In the genomic region with DNA sequence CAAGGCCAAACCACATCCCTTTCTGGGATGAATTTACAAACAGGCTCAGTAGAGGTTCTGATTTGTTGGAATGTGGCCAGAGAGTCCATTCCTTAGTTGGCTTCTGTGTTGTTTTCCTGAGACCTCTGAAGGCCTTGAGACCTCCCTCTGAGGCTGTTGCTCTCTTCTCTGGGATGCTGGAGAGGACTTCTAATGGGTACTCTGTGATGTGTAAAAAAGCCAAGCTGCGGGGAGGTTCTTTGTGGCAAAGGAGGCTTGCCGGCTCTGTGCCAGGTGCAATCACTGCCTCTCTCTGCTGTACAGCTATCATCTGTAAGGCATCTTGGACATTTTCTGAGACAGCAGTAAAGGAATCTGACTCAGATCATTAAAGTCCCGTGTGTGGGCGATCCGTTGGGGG, we compare ENCODE assay signal across 20 mouse cellular contexts.
DNase-seq lines count a peak whose midpoint lies in the region; ATAC-seq and TF ChIP-seq lines count a peak whose summit lies in the region.
"Had no signal": no experiment of that assay in that cellular context is flagged by ENCODE, and none has a peak within 500 bp of the region (broad histone marks: within the 10 kb centered on the region; RNA-seq: fewer than 3 reads in every experiment).

No protein-coding gene starts in this region.

- H3K9ac ChIP-seq in kidney, postnatal 0 days (ENCODE audit: low read depth, low read length): no peak overlapping the region
- no peak overlapping the region for H3K9ac ChIP-seq in limb, embryonic 15.5 days
- H3K9ac ChIP-seq: embryonic facial prominence, embryonic 12.5 days; forebrain, embryonic 12.5 days; hindbrain, embryonic 12.5 days; limb, embryonic 12.5 days; liver, embryonic 15.5 days had no signal

- 38% methylated on average over 5 of the region's 5 CpGs for WGBS in kidney, postnatal 0 days
- WGBS in lung, adult 2 months: 48% methylated on average over 5 of the region's 5 CpGs
- WGBS in limb, embryonic 15.5 days: 37% methylated on average over 5 of the region's 5 CpGs

- TF ChIP-seq CTCF in kidney, postnatal 0 days (IDR thresholded peaks at IDR 0.05; ENCODE audit: low read depth): no peak
- no peak for TF ChIP-seq CTCF in lung, adult 2 months (IDR thresholded peaks at IDR 0.05; ENCODE audit: insufficient read depth, low read length)

- no peaks in the 10 kb centered on the region for H3K4me1 ChIP-seq in kidney, postnatal 0 days (replicated peaks; ENCODE audit: insufficient read depth, low read length)
- no peaks in the 10 kb centered on the region for H3K4me1 ChIP-seq in lung, adult 2 months (ENCODE audit: control insufficient read depth, insufficient read depth, low read length)
- H3K4me1 ChIP-seq in limb, embryonic 15.5 days: peaks cover 6% of the 10 kb centered on the region; the same call in 1 of the 2 replicates
- H3K4me1 ChIP-seq: embryonic facial prominence, embryonic 12.5 days; forebrain, embryonic 12.5 days; hindbrain, embryonic 12.5 days; limb, embryonic 12.5 days; liver, embryonic 15.5 days had no signal

- no peak for TF ChIP-seq POLR2A in lung, adult 2 months (IDR thresholded peaks at IDR 0.05; ENCODE audit: borderline replicate concordance, extremely low read depth, low read depth, low read length)

- no peak overlapping the region for H3K4me3 ChIP-seq in kidney, postnatal 0 days (replicated peaks; ENCODE audit: low read depth, low read length)
- no peak overlapping the region for H3K4me3 ChIP-seq in lung, adult 2 months (replicated peaks; ENCODE audit: extremely low read depth, low read depth, low read length)
- H3K4me3 ChIP-seq in limb, embryonic 15.5 days: no peak overlapping the region
- H3K4me3 ChIP-seq: embryonic facial prominence, embryonic 12.5 days; forebrain, embryonic 12.5 days; hindbrain, embryonic 12.5 days; left cerebral cortex, adult 2 months; limb, embryonic 12.5 days; liver, embryonic 15.5 days had no signal

- H3K27me3 ChIP-seq in kidney, postnatal 0 days (ENCODE audit: insufficient read depth, low read length): no peaks in the 10 kb centered on the region
- H3K27me3 ChIP-seq in limb, embryonic 15.5 days: no peaks in the 10 kb centered on the region
- H3K27me3 ChIP-seq: embryonic facial prominence, embryonic 12.5 days; forebrain, embryonic 12.5 days; hindbrain, embryonic 12.5 days; liver, embryonic 15.5 days had no signal

- peak; percentile 17 for DNase-seq in kidney, postnatal 0 days (ENCODE audit: low spot score)
- DNase-seq in kidney, postnatal 25 days: no peak
- peak; percentile 22 to 54 for DNase-seq in lung, postnatal 4 days
- DNase-seq in lung, adult 2 months: no peak
- peak; percentile 92 for DNase-seq in NIH3T3 (ENCODE audit: low read depth)
- DNase-seq: adrenal gland, adult 8-10 months; cerebellum, adult 11 months; gastrocnemius, postnatal 14 days; midbrain, embryonic 14.5 days; right cerebral cortex, postnatal 4 days; thymus, postnatal 14 days had no signal

- no peak overlapping the region for H3K4me2 ChIP-seq in kidney, postnatal 0 days (ENCODE audit: low read length)
- no peak overlapping the region for H3K4me2 ChIP-seq in limb, embryonic 15.5 days
- H3K4me2 ChIP-seq: embryonic facial prominence, embryonic 12.5 days; forebrain, embryonic 12.5 days; hindbrain, embryonic 12.5 days; limb, embryonic 12.5 days; liver, embryonic 15.5 days had no signal

- no peaks in the 10 kb centered on the region for H3K36me3 ChIP-seq in kidney, postnatal 0 days (ENCODE audit: insufficient read depth, low read length)
- H3K36me3 ChIP-seq in limb, embryonic 15.5 days: no peaks in the 10 kb centered on the region
- H3K36me3 ChIP-seq: embryonic facial prominence, embryonic 12.5 days; forebrain, embryonic 12.5 days; G1E; hindbrain, embryonic 12.5 days; limb, embryonic 12.5 days; liver, embryonic 15.5 days had no signal

- ATAC-seq in kidney, postnatal 0 days (replicated peaks; ENCODE audit: low FRiP score, low read depth): no peak
- peak; percentile 30; the same call in 1 of the 2 replicates for ATAC-seq in limb, embryonic 15.5 days (ENCODE audit: insufficient number of reproducible peaks, low FRiP score, low TSS enrichment, low read depth)
- no peak for ATAC-seq in erythroblast, adult 5-6 weeks (replicated peaks; ENCODE audit: low FRiP score, poor library complexity, severe bottlenecking)

- no peak overlapping the region for H3K27ac ChIP-seq in kidney, postnatal 0 days
- H3K27ac ChIP-seq in limb, embryonic 15.5 days: no peak overlapping the region
- H3K27ac ChIP-seq: embryonic facial prominence, embryonic 12.5 days; forebrain, embryonic 12.5 days; hindbrain, embryonic 12.5 days; left cerebral cortex, adult 2 months; limb, embryonic 12.5 days; liver, embryonic 15.5 days had no signal

- no peaks in the 10 kb centered on the region for H3K9me3 ChIP-seq in kidney, postnatal 0 days (replicated peaks; ENCODE audit: low read length)
- no peaks in the 10 kb centered on the region for H3K9me3 ChIP-seq in limb, embryonic 15.5 days
- H3K9me3 ChIP-seq: embryonic facial prominence, embryonic 12.5 days; forebrain, embryonic 12.5 days; G1E; hindbrain, embryonic 12.5 days; limb, embryonic 12.5 days; liver, embryonic 15.5 days had no signal

Comparison
In these comparisons a context has a peak if more than half of its experiments do, and no peak if none do; other contexts are left out.
1. DNase-seq: peak in kidney, postnatal 0 days (single experiment), lung, postnatal 4 days (2 of 2) and NIH3T3 (single experiment); none in kidney, postnatal 25 days (0 of 2) and lung, adult 2 months (single experiment).